Mouse (Mus musculus) liver, embryonic 13.5 days (tissue): ENCODE results near the gene Kifc1. TPM values are rescaled to one million over a fixed set of nuclear protein-coding genes. Genes with fewer than 3 reads are reported as not detected.
"Not testable (repeated sequence)": the region's sequence is repeated elsewhere in the genome, so short reads cannot be mapped to it uniquely, and the experiment has no call there.

ENCODE experiments used
- ATAC-seq: fragments of 200-750 bp; cut with Nextera tagmentation; 2 replicates; pipeline ENCODE4 v1.8.0; 2017; ENCODE audit warnings: low read depth, mild to moderate bottlenecking, moderate number of reproducible peaks, moderate library complexity
- DNase-seq: peaks from one replicate; pipeline ENCODE4 v3.0.0; 2022
- H3K27ac ChIP-seq: fragments of 300-500 bp; sonication (generic); 2 replicates; pipeline ENCODE4 v1.5.1; 2015; ENCODE audit warnings: moderate library complexity, mild to moderate bottlenecking, inconsistent platforms
- H3K27me3 ChIP-seq: fragments of 300-500 bp; sonication (generic); 2 replicates; pipeline ENCODE4 v1.6.1; 2015; ENCODE audit warnings: mild to moderate bottlenecking, inconsistent platforms
- H3K36me3 ChIP-seq: fragments of 300-500 bp; sonication (generic); 2 replicates; pipeline ENCODE4 v1.6.1; 2015; ENCODE audit warnings: mild to moderate bottlenecking, inconsistent platforms
- H3K4me1 ChIP-seq: fragments of 300-500 bp; sonication (generic); replicated peaks from 2 replicates; pipeline ENCODE4 v1.6.1; 2015; ENCODE audit warnings: inconsistent platforms
- H3K4me2 ChIP-seq: fragments of 300-500 bp; sonication (generic); 2 replicates; pipeline ENCODE4 v1.6.1; 2015; ENCODE audit warnings: inconsistent platforms, mild to moderate bottlenecking, moderate library complexity
- H3K4me3 ChIP-seq: fragments of 300-500 bp; sonication (generic); replicated peaks from 2 replicates; pipeline ENCODE4 v1.5.1; 2015; ENCODE audit warnings: mild to moderate bottlenecking, inconsistent platforms
- H3K9ac ChIP-seq: fragments of 300-500 bp; sonication (generic); 2 replicates; pipeline ENCODE4 v1.6.1; 2015; ENCODE audit warnings: mild to moderate bottlenecking, inconsistent platforms
- H3K9me3 ChIP-seq: fragments of 300-500 bp; sonication (generic); replicated peaks from 2 replicates; pipeline ENCODE4 v1.6.1; 2016; ENCODE audit warnings: inconsistent platforms
- WGBS: fragments of 180-500 bp; shearing (Covaris S2); methylation state at CpG from one replicate; pipeline ENCODE4 v1.1.7; 2015; ENCODE audit not compliant: insufficient replicate concordance; 5-methylcytosine and 5-hydroxymethylcytosine counted together
- polyA plus RNA-seq: library from polyadenylated mRNA; unstranded; fragments of >200 nt; fragmentation: Nextera tagmentation; extraction: Ambion mirVana; gene quantifications from 2 replicates; pipeline ENCODE4 v1.2.1, GENCODE M21; 2015

The Kifc1 gene
- polyA plus RNA-seq, 1 experiment from 2014 or later: 6.9 TPM

DNA sequence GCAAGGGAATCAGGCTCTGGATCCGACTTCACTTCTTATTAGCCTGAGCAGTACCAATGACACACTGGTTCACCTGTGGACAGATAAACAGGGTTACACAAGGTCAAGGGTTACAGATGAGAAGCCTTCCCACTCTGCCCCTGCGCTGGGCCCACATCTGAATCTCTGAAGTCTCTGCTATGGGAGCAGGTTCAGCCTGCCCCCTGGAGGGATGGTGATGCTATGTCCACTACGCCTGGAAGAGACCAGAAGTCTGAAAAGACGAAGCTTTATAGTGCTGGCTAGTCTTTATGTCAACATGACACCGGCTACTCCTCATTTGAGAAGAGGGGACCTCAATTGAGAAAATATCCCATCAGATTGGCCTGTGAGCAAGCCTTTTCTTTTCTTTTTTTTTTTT lies 14.7 kb downstream of the Kifc1 start:
- not testable (repeated sequence) for ATAC-seq, H3K4me1 ChIP-seq, DNase-seq, H3K9me3 ChIP-seq, H3K4me3 ChIP-seq, H3K9ac ChIP-seq, H3K4me2 ChIP-seq, H3K27ac ChIP-seq, H3K27me3 ChIP-seq
- WGBS: 84% methylated on average over 5 of the region's 5 CpGs
- peaks cover 60% of the 10 kb centered on the region for H3K36me3 ChIP-seq

DNA sequence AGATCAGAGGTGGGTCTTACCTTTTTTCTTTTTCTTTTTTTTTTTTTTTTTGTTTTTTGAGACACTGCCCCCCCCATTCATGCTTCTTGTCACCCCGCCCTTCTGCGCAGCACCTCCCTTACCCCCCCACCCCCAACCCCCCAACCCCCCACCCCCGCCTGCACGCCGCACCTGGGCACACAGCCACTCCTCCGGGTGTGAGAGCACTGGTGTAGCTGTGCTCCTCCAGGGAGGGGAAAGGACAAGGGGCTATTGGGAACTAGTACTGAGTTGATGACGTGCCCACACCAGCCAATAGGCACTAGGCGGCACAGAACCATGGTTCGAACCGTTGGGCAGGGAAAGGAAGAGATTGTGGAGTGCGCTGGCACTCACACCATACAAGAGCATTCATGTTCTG lies 16.1 kb downstream of the Kifc1 start:
- Histone ChIP-seq H3K9ac (no peak overlapping the region), H3K4me1 (no peaks in the 10 kb centered on the region), H3K27ac (no peak overlapping the region), H3K27me3 (no peaks in the 10 kb centered on the region), H3K9me3 (no peaks in the 10 kb centered on the region), H3K4me3 (no peak overlapping the region), H3K4me2 (no peak overlapping the region), H3K36me3 (peaks cover 46% of the 10 kb centered on the region)
- DNase-seq: no peak
- WGBS: 87% methylated on average over 11 of the region's 11 CpGs
- no peak for ATAC-seq

- not testable (repeated sequence) for H3K27ac ChIP-seq, H3K9ac ChIP-seq, H3K4me3 ChIP-seq, ATAC-seq, H3K4me2 ChIP-seq, DNase-seq, H3K4me1 ChIP-seq, H3K9me3 ChIP-seq, H3K27me3 ChIP-seq
- WGBS: 94% methylated on average over 6 of the region's 12 CpGs
- H3K36me3 ChIP-seq: peaks cover 38% of the 10 kb centered on the region
Observed at GRCm38 (mm10) chr17:33873537-33873936, 16.9 kb downstream of the Kifc1 start, which contains the start of gene Gm7029. Gene Gm7029, plus strand, starts transcription at chr17:33873837.

DNA sequence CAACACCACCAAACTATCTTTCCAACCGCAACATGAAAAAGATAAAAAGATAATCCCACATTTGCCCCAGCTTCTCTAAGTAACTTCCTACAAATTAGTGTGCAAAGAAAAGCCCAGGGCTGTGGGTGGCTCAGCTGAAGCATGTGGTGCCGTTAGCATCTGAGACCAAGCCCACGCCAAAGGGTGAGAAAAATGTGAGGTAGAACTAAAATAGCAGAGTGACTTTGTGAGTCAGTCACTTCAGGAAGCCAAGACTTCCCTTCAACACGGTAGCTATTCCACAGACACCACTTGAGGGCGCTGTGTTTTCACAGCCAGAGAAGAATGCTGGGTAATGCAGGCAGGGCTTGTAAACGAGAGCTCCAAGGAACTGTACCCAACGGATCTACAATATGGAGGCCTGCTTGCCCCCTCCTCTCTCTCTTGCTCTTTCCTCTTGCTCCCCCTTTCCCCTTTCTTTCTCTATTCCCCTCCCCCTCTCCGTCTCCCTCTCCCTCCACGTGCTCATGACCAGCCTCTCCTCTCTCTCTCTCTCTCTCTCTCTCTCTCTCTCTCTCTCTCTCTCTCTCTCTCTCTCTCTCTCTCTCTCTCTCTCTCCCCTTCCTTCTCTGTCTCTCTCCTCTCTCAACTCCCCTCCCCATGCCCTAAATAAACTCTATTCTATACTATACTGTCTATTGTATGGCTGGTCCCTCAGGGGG lies 25.0 kb downstream of the Kifc1 start:
- no peak overlapping the region; the same call in 1 of the 2 replicates for H3K9ac ChIP-seq
- ATAC-seq (peak; percentile 53; the same call in 1 of the 2 replicates), DNase-seq (peak; percentile 59)
- no peaks in the 10 kb centered on the region for H3K36me3 ChIP-seq
- peak overlapping the region; percentile 41 for H3K4me2 ChIP-seq
- 18% methylated on average over 9 of the region's 9 CpGs for WGBS
- H3K27ac ChIP-seq: no peak overlapping the region
- no peak overlapping the region for H3K4me3 ChIP-seq
- H3K4me1 ChIP-seq: peaks cover 6% of the 10 kb centered on the region
- no peaks in the 10 kb centered on the region for H3K27me3 ChIP-seq
- no peaks in the 10 kb centered on the region for H3K9me3 ChIP-seq

DNA sequence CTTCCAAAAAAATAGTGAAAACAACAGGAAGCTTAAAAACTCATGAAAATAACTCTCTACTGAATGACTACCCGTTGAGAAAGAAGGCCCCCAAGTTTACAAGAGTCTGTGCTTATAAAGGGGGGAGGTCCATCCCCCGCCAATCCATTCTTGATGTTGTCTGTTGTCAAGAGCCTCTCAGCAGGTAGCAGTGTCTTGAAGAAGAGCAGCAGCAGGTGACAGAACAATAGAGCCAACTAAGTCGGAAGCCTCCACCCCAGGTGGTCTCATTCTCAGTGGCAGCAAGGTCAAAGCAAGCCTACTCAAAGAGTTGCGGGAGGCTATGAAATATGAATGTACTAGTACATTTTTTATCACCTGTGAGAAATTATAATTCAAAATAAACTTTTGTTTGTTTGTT lies 32.6 kb downstream of the Kifc1 start:
- no peak for ATAC-seq
- H3K27ac ChIP-seq: no peak overlapping the region
- WGBS: 78% methylated on average over 4 of the region's 4 CpGs

GRCm38 (mm10) chr17:33851331-33851730 lies 39.1 kb downstream of the Kifc1 start:
- H3K9me3 ChIP-seq: no peaks in the 10 kb centered on the region
- no peaks in the 10 kb centered on the region for H3K27me3 ChIP-seq
- H3K36me3 ChIP-seq: 0 out of 2 replicates have a peak, but pooled peaks cover 8% of the 10 kb centered on the region
- H3K4me3 ChIP-seq: no peak overlapping the region
- ATAC-seq (peak; percentile 51; the same call in 1 of the 2 replicates), DNase-seq (no peak)
- no peak overlapping the region for H3K9ac ChIP-seq
- 0 out of 2 replicates have a peak, but pooled peaks cover 3% of the 10 kb centered on the region for H3K4me1 ChIP-seq
- H3K27ac ChIP-seq: no peak overlapping the region
- 29% methylated on average over 1 of the region's 1 CpGs for WGBS
- H3K4me2 ChIP-seq: no peak overlapping the region

More for the DNA sequence above, 32.6 kb downstream of the Kifc1 start:
- Histone ChIP-seq H3K4me1 (no peaks in the 10 kb centered on the region), H3K36me3 (no peaks in the 10 kb centered on the region), H3K27me3 (no peaks in the 10 kb centered on the region), H3K4me2 (no peak overlapping the region), H3K9me3 (no peaks in the 10 kb centered on the region), H3K4me3 (no peak overlapping the region), H3K9ac (no peak overlapping the region)
- DNase-seq: no peak

DNA sequence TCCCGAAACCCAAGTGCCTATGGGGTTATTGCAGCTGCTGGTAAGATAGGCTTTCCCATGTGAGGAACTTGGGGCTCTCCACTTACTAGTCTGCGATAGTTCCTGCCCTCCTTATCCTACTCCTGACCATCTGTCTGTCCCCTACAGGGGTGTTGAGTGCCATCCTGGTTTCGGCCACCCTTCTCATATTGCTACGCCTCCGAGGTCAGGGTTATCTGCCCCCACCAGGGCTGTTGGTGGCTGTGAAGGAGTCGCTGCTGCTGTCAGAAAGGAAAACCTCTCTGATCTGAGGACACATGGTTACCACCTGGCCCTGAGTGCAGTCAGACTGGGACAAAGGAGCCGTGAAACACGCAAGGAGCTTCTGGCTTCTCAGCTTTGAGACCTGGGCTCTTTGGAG lies 42.3 kb downstream of the Kifc1 start:
- H3K27me3 ChIP-seq: no peaks in the 10 kb centered on the region
- no peak for DNase-seq
- WGBS: 56% methylated on average over 8 of the region's 8 CpGs
- H3K36me3 ChIP-seq: 0 out of 2 replicates have a peak, but pooled peaks cover 8% of the 10 kb centered on the region
- no peak overlapping the region for H3K4me2 ChIP-seq
- no peak for ATAC-seq
- H3K4me1 ChIP-seq: peaks cover 21% of the 10 kb centered on the region
- no peak overlapping the region for H3K27ac ChIP-seq
- no peak overlapping the region for H3K4me3 ChIP-seq
- H3K9ac ChIP-seq: peak overlapping the region; percentile 29; the same call in 1 of the 2 replicates
- no peaks in the 10 kb centered on the region for H3K9me3 ChIP-seq

DNA sequence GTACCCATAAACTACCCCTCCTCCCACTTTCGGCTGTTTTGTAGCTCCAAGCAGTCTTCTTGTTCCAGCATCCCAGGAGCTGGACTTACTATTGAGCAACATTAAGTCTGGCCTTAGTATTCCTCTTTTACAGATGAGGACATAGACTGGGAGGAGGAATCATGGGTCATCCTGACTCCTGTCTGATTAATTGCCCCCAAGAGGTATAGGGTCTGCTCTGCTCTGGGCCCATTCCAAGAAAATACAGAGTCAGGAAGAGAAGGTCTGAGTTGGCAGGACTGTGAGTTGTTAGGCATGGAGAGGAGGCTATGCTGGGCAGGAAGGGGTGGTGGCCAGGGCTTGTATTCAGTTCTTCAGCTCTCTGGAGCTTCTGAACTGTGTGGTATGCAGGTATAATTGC lies 46.3 kb downstream of the Kifc1 start:
- H3K4me1 ChIP-seq: peaks cover 31% of the 10 kb centered on the region
- ATAC-seq (no peak), DNase-seq (no peak)
- peaks cover 10% of the 10 kb centered on the region; the same call in 1 of the 2 replicates for H3K36me3 ChIP-seq
- WGBS: 63% methylated on average over 1 of the region's 1 CpGs
- peak overlapping the region; percentile 86 for H3K4me2 ChIP-seq
- H3K9ac ChIP-seq: peak overlapping the region; percentile 51
- H3K4me3 ChIP-seq: 0 out of 2 replicates have a peak overlapping the region, but pooled peaks have one; percentile 80
- H3K9me3 ChIP-seq: no peaks in the 10 kb centered on the region
- H3K27ac ChIP-seq: no peak overlapping the region
- no peaks in the 10 kb centered on the region for H3K27me3 ChIP-seq

- ATAC-seq (peak; percentile 90), DNase-seq (peak; percentile 87)
- WGBS: under 1% methylated on average over 45 of the region's 45 CpGs
- peak within 1 kb of the TSS; percentile 80 for H3K4me3 ChIP-seq
- no peaks in the 10 kb centered on the region for H3K27me3 ChIP-seq
- peak within 1 kb of the TSS; percentile 15; the same call in 1 of the 2 replicates for H3K27ac ChIP-seq
- no peaks in the 10 kb centered on the region for H3K9me3 ChIP-seq
- peaks cover 31% of the 10 kb centered on the region for H3K4me1 ChIP-seq
- H3K4me2 ChIP-seq: peak within 1 kb of the TSS; percentile 86
- H3K9ac ChIP-seq: peak within 1 kb of the TSS; percentile 74
- H3K36me3 ChIP-seq: peaks cover 20% of the 10 kb centered on the region
Observed at GRCm38 (mm10) chr17:33842966-33843795, 47.3 kb downstream of the Kifc1 start, which contains the start of gene Cd320. Gene Cd320, plus strand, starts transcription at chr17:33843091.

- ATAC-seq: no peak
- H3K4me1 ChIP-seq: peaks cover 29% of the 10 kb centered on the region
- peaks cover 51% of the 10 kb centered on the region for H3K36me3 ChIP-seq
- H3K27ac ChIP-seq: 0 out of 2 replicates have a peak overlapping the region, but pooled peaks have one; percentile 39
- no peak for DNase-seq
- H3K9me3 ChIP-seq: no peaks in the 10 kb centered on the region
- no peak overlapping the region for H3K4me2 ChIP-seq
- no peak overlapping the region for H3K4me3 ChIP-seq
- WGBS: 87% methylated on average over 10 of the region's 10 CpGs
- H3K9ac ChIP-seq: no peak overlapping the region
- H3K27me3 ChIP-seq: no peaks in the 10 kb centered on the region
Observed at GRCm38 (mm10) chr17:33829561-33829960, 60.9 kb downstream of the Kifc1 start.

GRCm38 (mm10) chr17:33828892-33829291 lies 61.6 kb downstream of the Kifc1 start:
- no peak overlapping the region for H3K4me3 ChIP-seq
- DNase-seq (no peak), ATAC-seq (no peak)
- 50% methylated on average over 2 of the region's 2 CpGs for WGBS
- peaks cover 44% of the 10 kb centered on the region for H3K36me3 ChIP-seq
- no peaks in the 10 kb centered on the region for H3K27me3 ChIP-seq
- H3K9ac ChIP-seq: no peak overlapping the region
- no peak overlapping the region for H3K4me2 ChIP-seq
- peaks cover 29% of the 10 kb centered on the region for H3K4me1 ChIP-seq
- peak overlapping the region; percentile 39; the same call in 1 of the 2 replicates for H3K27ac ChIP-seq
- H3K9me3 ChIP-seq: no peaks in the 10 kb centered on the region
